Mouse (Mus musculus) MEL-GATA-1-ER (cell line): ENCODE results near the gene Sept9.

ENCODE experiments used
- DNase-seq: peaks from one replicate; pipeline ENCODE4 v3.0.0-alpha.2; 2012; ENCODE audit warnings: low read depth; ENCODE audit errors: extremely low read depth

Gene Sept9

GRCm38 (mm10) chr11:117264162-117265021, 64.9 kb downstream of the Sept9 start:
- DNase-seq = no peak

DNA sequence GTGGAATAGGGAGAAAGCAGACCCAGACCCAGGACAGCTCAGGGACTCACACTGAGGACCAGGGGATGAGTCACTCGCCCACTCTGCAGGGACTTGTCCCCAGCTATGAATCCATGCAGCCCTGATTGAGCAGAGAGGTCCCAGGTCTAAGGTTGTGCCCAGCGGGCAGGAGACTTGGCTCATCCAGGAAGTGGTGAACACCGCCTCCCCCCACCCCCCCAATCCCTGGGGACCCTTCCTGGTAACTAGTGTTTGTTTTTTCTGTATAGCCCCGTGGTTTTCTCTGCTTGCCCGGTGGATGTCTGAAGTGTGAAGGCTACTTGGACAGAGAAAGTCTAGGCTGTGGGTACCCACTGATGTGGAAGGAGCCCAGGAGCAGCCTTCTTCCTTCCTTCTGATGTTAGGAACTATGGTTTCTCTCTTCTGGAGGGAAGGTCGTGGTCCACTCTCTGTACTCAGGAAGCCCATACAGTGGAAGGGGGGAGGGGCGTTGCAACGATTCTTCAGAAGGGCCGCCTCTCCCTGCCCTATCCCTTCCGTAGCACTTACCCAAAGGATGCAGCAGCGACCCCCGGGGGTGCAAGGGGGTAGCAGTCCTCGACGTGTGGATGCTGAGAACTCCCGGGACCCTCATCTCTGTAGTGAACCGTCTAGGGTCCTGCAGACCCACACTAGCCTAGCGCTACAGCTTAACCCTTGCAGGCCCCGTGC, 66.0 kb downstream of the Sept9 start:
- DNase-seq = no peak

- DNase-seq = no peak
Measured at GRCm38 (mm10) chr11:117265981-117266905, 66.8 kb downstream of the Sept9 start.

DNA sequence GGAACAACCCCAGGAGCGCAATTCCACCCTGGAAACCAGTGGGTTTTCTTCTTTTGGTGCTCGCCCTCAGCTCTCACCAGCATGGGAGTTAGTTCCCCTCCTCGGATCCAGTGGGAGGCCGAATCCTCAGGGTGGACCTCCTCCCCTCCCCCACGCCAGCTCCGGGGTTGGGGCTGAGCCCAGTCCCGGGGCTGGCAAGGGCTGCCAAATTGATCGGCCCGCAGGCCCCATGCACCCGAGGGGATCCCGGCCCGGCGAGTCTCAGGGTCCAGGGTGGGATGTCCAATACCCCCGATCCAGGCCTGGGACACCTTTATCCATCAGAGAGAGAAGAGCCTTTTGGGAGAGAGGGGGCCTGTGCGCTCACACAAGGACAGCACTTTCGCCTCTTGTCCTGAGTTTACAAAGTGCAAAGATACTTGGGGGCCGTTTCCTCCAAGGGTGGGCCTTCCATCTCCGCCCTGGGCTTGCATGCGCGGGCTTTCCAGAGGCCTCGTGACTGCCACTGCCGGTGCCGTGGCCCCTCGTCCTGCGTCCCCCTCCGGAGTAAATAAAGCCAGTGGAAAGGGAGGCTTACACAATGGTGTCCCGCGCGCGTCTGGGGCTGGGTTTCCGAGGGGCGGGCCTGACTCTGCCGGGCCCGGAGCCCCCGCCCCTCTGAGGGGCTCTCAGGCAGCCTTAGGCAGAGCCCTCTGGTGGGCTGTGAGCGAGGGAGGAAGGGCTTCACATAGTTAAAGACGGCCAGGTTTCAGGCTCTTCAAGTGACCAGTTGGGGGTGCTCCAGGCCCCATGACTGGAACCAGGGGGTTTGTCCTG, 67.7 kb downstream of the Sept9 start:
- DNase-seq = no peak

DNA sequence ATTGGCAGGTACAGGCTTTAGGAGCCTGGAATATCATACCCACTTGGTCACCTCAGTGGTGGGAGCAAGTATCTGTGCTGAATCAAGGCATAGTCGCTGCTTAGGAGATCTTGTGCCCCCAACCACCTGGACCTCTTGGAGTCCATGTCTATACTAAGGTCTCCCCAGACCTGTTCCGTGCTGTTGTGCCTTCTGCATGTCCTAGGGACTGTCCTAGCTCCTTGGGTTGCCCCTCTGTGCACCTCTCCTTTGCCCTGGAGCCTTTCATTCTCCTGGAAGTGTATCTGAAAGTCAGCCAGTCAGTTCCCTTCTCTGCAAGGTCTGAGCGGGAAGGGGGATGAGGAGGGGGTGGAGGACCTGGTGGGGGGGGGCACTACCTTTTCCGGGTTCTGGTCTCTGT, 68.4 kb downstream of the Sept9 start:
- no peak for DNase-seq

DNA sequence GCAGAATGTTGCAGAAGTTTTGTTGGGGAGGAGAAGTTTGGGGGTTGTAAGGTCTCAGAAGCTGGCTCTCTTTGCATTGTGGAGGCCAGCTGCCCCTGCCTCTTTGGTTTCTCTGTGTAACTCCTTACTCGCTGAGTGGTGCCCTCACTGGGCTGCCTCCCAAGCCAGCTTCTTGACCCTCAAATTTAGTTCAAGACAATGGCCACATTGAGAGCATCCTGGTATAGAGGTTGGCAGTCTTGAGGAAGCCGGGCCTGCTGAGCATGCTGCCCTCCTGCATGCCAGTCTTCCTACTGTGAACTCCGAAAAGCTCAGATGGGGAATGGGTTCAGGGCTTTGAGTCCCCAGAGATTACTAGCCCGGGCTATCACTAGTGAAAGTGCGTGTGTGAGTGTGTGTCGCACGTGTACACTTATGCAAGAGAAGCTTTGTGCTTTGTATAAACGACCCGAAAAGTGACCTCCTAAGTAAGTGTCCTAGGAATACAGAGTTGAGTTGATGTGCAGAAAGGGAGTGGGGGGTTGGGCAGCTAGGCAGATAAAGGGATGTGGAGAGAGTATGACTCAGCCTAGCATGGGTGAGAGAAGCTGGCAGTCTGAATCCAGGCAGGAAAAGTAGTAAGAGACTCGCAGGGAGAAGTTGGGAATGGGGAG, 69.0 kb downstream of the Sept9 start:
- DNase-seq = no peak

DNA sequence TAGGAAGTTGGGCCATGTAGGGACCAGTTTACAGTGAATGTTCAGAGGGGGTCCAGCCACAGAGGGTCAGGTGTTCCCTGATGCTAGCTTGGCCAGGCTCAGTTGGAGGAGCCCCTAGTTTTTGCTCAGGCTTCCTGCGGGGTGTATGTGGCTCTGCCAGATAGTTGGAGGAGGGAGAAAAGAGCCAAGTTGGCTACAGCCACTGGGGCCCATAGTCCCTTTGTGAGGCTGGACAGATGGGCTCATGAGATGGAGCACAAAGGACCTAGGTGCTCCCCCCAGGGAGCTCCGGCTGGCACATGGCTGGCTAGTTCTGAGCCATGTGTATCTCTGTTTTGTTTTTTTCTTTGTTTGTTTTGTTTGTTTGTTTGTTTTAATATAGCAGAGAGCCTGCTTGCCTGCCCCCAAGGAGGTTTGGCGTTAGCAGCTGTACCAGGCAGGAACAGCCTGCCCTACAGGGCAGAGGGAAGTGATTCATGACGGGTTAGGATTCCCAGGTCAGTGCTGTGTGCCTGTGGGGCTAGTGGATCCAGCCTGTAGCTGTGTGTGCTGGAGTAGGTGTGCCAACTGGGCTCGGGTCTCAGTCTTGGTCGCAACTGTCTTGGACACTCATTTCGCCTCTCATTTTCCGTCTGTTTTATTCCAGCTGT, 69.7 kb downstream of the Sept9 start:
- DNase-seq = no peak

DNA sequence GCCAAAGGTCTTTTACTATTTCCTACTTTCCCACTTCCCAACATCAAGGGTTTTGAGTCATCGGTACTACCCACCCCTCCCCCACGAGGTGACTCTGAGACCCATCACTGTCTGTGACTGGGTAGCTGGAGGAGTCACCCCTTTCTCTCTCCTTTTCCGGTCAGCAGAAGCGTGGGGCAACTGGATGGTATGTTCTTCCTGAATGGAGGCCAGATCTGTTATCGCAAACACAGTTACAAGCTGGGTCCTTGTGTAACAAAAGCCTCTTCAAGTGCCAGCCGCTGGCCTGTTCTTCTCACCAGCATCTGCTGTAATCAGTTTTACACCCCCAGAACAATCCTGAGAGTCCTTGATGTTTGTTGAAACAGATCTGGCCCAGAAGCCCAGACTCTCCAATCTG, 70.5 kb downstream of the Sept9 start:
- DNase-seq = no peak

DNA sequence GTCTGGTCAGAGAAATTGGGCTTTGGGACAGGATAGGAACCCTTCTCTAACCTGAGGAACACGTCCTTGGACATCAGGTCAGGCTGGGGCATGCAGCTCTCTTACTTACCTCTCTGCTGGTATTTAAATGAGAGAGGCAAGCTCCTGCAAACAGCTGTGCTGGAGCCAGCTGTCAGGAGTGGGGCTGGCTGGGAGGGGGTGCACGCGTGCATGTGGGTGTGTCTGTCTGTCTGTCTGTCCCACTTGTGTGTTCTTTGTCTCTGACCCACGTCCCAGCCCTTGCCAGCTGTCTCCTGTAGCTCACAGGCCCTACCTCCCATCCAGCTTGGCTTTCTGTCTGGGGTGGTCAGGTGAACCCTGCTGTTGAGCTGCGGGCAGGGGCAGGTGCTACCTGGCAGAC, 75.5 kb downstream of the Sept9 start:
- DNase-seq = no peak

DNA sequence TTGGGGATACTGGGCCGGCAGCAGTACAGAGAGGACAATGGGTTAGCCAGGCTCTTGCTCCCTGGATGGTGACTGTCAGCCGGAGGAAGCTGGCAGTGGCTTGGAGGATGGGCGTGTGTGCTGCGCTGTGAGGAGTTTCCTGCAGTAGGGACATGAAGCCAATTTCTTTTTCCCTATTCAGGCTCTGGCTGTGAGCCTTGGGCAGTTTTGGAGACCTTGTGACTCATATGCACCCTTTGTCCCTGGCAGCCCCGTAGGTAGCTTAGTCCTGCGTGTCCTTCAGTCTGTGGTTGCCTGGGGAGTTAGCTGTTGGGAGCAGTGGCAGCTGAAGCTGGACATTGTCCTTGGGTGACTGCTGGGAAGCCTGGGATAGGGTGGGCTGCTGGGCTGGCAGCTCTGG, 76.5 kb downstream of the Sept9 start:
- no peak for DNase-seq

DNA sequence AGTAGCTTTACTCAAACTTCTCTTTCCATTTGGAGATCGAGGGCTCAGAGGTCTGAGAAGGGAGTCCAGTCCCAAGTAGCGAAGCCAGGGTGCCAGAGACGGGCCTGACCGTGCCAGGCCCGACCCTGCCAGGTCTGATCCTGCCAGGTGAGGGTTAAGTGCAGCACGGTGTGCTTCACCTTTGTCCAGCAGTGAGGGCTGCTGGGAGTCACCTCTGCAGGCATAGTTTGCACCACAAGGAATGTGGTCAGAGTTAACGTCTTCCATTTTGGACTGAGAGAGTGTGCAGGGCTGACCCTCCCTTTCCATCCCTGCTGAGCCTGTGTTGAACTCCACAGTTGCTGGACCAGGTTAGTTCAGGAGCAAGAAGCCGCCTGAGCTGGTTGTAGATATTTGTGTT, 77.5 kb downstream of the Sept9 start:
- DNase-seq = no peak

DNA sequence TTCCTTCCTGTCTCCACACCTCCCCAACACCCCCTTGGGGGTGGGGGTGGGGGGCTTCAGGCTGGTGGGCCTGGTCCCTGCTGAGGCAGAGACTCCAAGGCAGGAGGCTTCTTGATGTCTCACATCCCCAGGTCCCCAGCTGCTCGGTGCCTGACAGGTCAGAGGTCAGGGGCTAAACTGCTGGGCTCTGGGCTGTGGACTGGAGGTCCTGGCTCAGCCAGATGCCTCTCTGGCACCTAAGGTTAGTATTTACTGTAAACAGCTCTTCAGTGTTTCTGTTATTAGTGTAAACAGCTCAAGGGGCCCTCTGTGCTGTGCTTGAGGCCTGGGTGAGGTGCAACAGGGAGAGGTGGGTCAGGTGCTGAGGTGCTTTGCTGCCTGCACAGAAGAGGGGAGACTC, 78.7 kb downstream of the Sept9 start:
- no peak for DNase-seq

- DNase-seq = no peak
Measured at GRCm38 (mm10) chr11:117278514-117278913, 79.1 kb downstream of the Sept9 start.

DNA sequence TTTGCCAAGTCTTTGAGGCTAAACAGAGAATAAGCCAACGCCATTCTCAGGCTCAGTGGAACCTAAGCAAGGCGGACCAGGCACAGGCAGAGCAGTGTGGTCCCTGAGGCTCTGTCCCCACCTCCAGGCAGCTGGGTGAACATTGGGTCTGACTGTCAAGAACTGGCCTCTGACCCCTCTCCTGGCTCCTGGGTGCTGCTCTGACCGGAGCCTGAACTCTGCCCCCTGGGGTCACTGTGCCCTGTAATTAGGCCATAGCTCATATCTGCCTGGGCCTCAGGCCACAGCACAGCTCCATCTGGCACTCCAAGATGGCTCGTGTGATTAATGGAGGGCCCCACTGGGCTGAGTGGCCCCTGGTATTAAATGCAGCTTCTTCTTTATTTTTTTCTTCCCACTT, 80.5 kb downstream of the Sept9 start:
- no peak for DNase-seq

- no peak for DNase-seq
Measured at GRCm38 (mm10) chr11:117283048-117283888, 83.8 kb downstream of the Sept9 start.

- DNase-seq = no peak
Measured at GRCm38 (mm10) chr11:117283889-117284450, 84.5 kb downstream of the Sept9 start.

DNA sequence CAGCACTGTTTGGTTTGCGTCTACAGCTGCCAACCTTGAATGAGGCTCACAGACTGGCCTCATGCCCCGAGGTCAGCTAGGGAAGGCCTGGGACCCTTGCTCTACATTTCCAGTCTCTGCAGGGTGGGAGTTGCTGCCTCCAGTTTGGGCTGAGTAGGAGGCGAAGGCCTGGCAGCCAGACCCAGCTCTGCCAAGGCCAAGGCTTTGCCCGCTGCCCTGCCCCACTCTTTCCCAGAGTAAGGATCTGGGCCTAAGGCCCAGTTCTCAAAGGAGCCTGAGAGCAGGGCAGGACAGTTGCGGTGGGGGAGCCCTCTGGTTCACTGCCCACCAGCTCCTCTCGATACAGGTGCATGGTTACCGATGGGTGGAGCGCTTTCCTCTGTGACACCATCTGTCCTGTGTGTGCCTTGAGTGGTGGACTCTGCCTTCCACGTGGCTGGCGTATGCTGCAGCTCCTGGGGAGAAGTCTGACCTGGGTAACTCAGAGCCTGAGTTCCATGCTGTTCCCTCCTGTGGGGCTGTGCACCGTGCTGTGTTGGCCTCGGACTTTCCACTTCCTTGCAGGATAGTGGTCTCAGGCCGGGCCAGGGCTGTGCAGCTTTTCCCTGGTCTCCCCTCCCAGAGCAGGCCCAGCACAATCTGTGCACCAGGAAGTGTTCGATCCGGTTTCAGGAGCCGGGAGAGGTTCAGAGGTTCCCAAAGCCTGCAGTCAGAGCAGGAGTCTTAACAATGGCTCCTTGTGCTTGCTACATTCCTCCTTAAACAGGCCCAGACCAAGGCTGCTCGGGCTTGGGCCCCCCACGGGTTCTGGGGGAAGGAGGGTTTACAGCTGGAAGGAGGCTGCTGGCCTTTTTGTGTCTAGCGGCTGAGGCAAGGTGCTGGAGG, 85.5 kb downstream of the Sept9 start:
- no peak for DNase-seq

GRCm38 (mm10) chr11:117285606-117285931, 86.1 kb downstream of the Sept9 start:
- no peak for DNase-seq
